Mouse (Mus musculus) heart, embryonic 16.5 days (tissue): ENCODE results near the gene Dazap2. TPM values are rescaled to one million over a fixed set of nuclear protein-coding genes. Genes with fewer than 3 reads are reported as not detected.
A peak's percentile ranks its signal among the peaks of the same experiment; 100 is the strongest.

Source experiments
- ATAC-seq: fragments of 200-750 bp; cut with Nextera tagmentation; replicated peaks from 2 replicates; pipeline ENCODE4 v1.8.0; 2017; ENCODE audit warnings: moderate number of reproducible peaks; ENCODE audit not compliant: insufficient read depth, low FRiP score; ENCODE audit errors: extremely low read depth
- H3K27ac ChIP-seq: fragments of 300-500 bp; sonication (generic); 2 replicates; pipeline ENCODE4 v1.5.1; 2014; ENCODE audit warnings: mild to moderate bottlenecking, low read length, control low read depth, moderate library complexity
- H3K27me3 ChIP-seq: fragments of 300-500 bp; sonication (generic); 2 replicates; pipeline ENCODE4 v1.6.1; 2014; ENCODE audit warnings: low read length, mixed read lengths; ENCODE audit not compliant: control insufficient read depth, insufficient read depth
- H3K36me3 ChIP-seq: fragments of 300-500 bp; sonication (generic); 2 replicates; pipeline ENCODE4 v1.6.1; 2014; ENCODE audit not compliant: control insufficient read depth, insufficient read depth
- H3K4me1 ChIP-seq: fragments of 300-500 bp; sonication (generic); 2 replicates; pipeline ENCODE4 v1.6.1; 2014; ENCODE audit warnings: low read length, mixed read lengths; ENCODE audit not compliant: control insufficient read depth, insufficient read depth
- H3K4me2 ChIP-seq: fragments of 300-500 bp; sonication (generic); 2 replicates; pipeline ENCODE4 v1.6.1; 2014; ENCODE audit warnings: low read depth, mild to moderate bottlenecking, control low read depth, low read length
- H3K4me3 ChIP-seq: fragments of 300-500 bp; sonication (generic); 2 replicates; pipeline ENCODE4 v1.5.1; 2014; ENCODE audit warnings: mild to moderate bottlenecking, control low read depth, low read length
- H3K9ac ChIP-seq: fragments of 300-500 bp; sonication (generic); 2 replicates; pipeline ENCODE4 v1.6.1; 2014; ENCODE audit warnings: low read length, control low read depth
- H3K9me3 ChIP-seq: fragments of 300-500 bp; sonication (generic); replicated peaks from 2 replicates; pipeline ENCODE4 v1.6.1; 2016; ENCODE audit warnings: low read length; ENCODE audit not compliant: control insufficient read depth
- WGBS: fragments of 180-500 bp; shearing (Covaris S2); extraction: QIAGEN DNeasy Blood & Tissue Kit; methylation state at CpG from one replicate; pipeline ENCODE4 v1.1.7; 2014; 5-methylcytosine and 5-hydroxymethylcytosine counted together
- polyA plus RNA-seq: library from polyadenylated mRNA; unstranded; fragments of >200 nt; fragmentation: Nextera tagmentation; extraction: Ambion mirVana; gene quantifications from 2 replicates; pipeline ENCODE4 v1.2.1, GENCODE M21; 2015

The Dazap2 gene
- polyA plus RNA-seq, 1 experiment from 2014 or later, result 247 TPM

- H3K4me1 ChIP-seq, result peaks cover 9% of the 10 kb centered on the region
- H3K4me3 ChIP-seq, result no peak overlapping the region
- H3K4me2 ChIP-seq, result no peak overlapping the region
- WGBS, result 84% methylated on average over 3 of the region's 3 CpGs
- ATAC-seq, result no peak
- H3K36me3 ChIP-seq, result no peaks in the 10 kb centered on the region
- H3K27ac ChIP-seq, result no peak overlapping the region; the same call in 1 of the 2 replicates
- H3K9ac ChIP-seq, result no peak overlapping the region
- H3K27me3 ChIP-seq, result no peaks in the 10 kb centered on the region; the same call in 1 of the 2 replicates
- no peaks in the 10 kb centered on the region for H3K9me3 ChIP-seq
Measured at GRCm38 (mm10) chr15:100630126-100630525, 15.0 kb downstream of the Dazap2 start.

- H3K9ac ChIP-seq, result no peak overlapping the region
- H3K4me1 ChIP-seq, result peaks cover 15% of the 10 kb centered on the region
- no peak overlapping the region for H3K27ac ChIP-seq
- WGBS, result 72% methylated on average over 12 of the region's 12 CpGs
- H3K4me2 ChIP-seq, result no peak overlapping the region
- no peaks in the 10 kb centered on the region for H3K9me3 ChIP-seq
- no peak overlapping the region for H3K4me3 ChIP-seq
- ATAC-seq, result no peak
- H3K27me3 ChIP-seq, result peaks cover 8% of the 10 kb centered on the region
- no peaks in the 10 kb centered on the region for H3K36me3 ChIP-seq
Measured at GRCm38 (mm10) chr15:100631454-100632170, 16.5 kb downstream of the Dazap2 start.

- Histone ChIP-seq H3K9ac (no peak overlapping the region), H3K4me2 (no peak overlapping the region), H3K27me3 (peaks cover 11% of the 10 kb centered on the region), H3K27ac (no peak overlapping the region), H3K4me3 (no peak overlapping the region), H3K9me3 (no peaks in the 10 kb centered on the region), H3K36me3 (no peaks in the 10 kb centered on the region), H3K4me1 (peaks cover 20% of the 10 kb centered on the region)
- 60% methylated on average over 5 of the region's 5 CpGs for WGBS
- ATAC-seq, result no peak
Measured at GRCm38 (mm10) chr15:100632323-100632722, 17.2 kb downstream of the Dazap2 start.

- peaks cover 12% of the 10 kb centered on the region for H3K4me1 ChIP-seq
- H3K27ac ChIP-seq, result no peak overlapping the region
- H3K9me3 ChIP-seq, result no peaks in the 10 kb centered on the region
- peaks cover 17% of the 10 kb centered on the region for H3K27me3 ChIP-seq
- H3K4me2 ChIP-seq, result no peak overlapping the region
- no peaks in the 10 kb centered on the region for H3K36me3 ChIP-seq
- H3K4me3 ChIP-seq, result no peak overlapping the region
- no peak for ATAC-seq
- no peak overlapping the region for H3K9ac ChIP-seq
- WGBS, result 77% methylated on average over 10 of the region's 10 CpGs
Measured at GRCm38 (mm10) chr15:100633341-100633740, 18.2 kb downstream of the Dazap2 start.

DNA sequence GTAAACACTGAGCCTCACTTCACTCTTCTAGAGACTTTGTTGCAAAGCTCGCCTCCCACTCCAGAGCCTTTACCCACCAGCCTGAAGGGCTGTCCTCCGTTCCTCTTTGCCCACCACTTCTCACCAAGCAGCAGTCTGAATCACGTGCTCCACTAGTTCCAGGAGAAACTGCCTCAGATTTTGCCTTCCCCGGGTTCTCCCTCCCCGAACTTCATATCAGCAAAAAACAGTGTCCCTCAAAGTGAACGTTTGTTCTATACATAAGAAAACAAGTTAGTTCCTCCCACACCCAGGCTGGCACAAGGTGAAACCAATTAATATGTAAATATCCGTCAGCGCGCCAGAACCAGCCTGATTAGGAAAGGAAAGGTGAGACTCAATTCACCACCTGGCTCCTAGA lies 20.1 kb downstream of the Dazap2 start:
- Histone ChIP-seq H3K4me2 (peak overlapping the region; percentile 97), H3K4me1 (peaks cover 12% of the 10 kb centered on the region), H3K9me3 (no peaks in the 10 kb centered on the region), H3K4me3 (peak overlapping the region; percentile 71), H3K27ac (no peak overlapping the region), H3K9ac (no peak overlapping the region), H3K36me3 (no peaks in the 10 kb centered on the region), H3K27me3 (peaks cover 17% of the 10 kb centered on the region)
- no peak for ATAC-seq
- WGBS, result 13% methylated on average over 9 of the region's 9 CpGs

DNA sequence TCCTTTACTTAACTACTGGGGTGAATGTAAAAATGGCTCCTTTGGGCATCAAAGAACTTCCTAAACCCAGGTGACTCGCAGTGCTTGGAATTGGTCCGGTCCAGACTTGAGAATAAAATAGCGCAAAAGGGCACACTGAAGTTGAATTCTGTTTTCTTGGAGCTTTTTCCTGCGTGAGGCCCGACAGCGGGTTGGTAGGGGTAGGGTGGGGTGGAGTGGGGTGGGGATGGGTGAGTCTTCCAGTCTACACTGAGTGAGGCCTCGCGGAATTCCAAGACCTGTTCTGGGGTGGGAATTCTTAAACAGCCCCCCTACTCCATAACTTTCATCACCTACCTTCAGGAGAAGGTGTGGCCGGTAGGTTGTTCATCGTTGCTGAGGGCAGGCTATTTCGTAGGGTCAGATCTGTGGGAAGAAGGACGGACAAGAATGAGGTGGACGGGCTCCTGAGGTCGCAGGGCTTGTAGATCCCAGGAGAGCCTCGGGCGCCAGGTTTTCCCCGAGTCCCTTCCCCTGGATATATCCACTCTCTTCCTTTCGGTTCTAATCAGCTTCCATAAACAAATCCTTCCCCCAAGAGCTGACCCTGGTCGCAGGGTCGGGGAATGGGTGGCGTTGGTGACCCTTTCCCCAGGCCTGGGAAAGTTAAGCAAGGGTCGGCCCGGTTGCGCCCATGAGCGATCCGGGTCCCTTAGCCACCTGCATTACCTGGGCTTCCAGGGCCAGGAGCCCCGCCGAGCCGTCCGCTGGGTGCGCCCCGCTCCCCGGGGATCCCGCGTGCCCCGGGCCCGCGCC lies 20.9 kb downstream of the Dazap2 start:
- Histone ChIP-seq H3K36me3 (no peaks in the 10 kb centered on the region), H3K9ac (peak overlapping the region; percentile 70), H3K4me3 (peak overlapping the region; percentile 71), H3K4me2 (peak overlapping the region; percentile 97), H3K9me3 (no peaks in the 10 kb centered on the region), H3K27ac (peak overlapping the region; percentile 48; the same call in 1 of the 2 replicates), H3K4me1 (peaks cover 17% of the 10 kb centered on the region), H3K27me3 (peaks cover 17% of the 10 kb centered on the region)
- WGBS, result 4% methylated on average over 38 of the region's 38 CpGs
- no peak for ATAC-seq

GRCm38 (mm10) chr15:100636700-100637501 lies 21.8 kb downstream of the Dazap2 start, which contains the start of gene Smagp:
Gene Smagp (minus strand): TSS chr15:100636940.
- ATAC-seq, result 0 out of 2 replicates have a peak, but pooled peaks have one; percentile 29
- Histone ChIP-seq H3K4me2 (peak within 1 kb of the TSS; percentile 97), H3K36me3 (no peaks in the 10 kb centered on the region), H3K27me3 (peaks cover 17% of the 10 kb centered on the region), H3K4me3 (peak within 1 kb of the TSS; percentile 71), H3K27ac (peak within 1 kb of the TSS; percentile 48; the same call in 1 of the 2 replicates), H3K9me3 (no peaks in the 10 kb centered on the region), H3K4me1 (peaks cover 17% of the 10 kb centered on the region), H3K9ac (peak within 1 kb of the TSS; percentile 70)
- WGBS, result under 1% methylated on average over 74 of the region's 77 CpGs

- no peak for ATAC-seq
- H3K27ac ChIP-seq, result no peak overlapping the region
- peaks cover 17% of the 10 kb centered on the region for H3K4me1 ChIP-seq
- no peak overlapping the region for H3K9ac ChIP-seq
- peaks cover 17% of the 10 kb centered on the region for H3K27me3 ChIP-seq
- no peaks in the 10 kb centered on the region for H3K9me3 ChIP-seq
- no peak overlapping the region for H3K4me3 ChIP-seq
- 14% methylated on average over 6 of the region's 6 CpGs for WGBS
- no peak overlapping the region; the same call in 1 of the 2 replicates for H3K4me2 ChIP-seq
- H3K36me3 ChIP-seq, result no peaks in the 10 kb centered on the region
Measured at GRCm38 (mm10) chr15:100637661-100638060, 22.5 kb downstream of the Dazap2 start.
